Mouse (Mus musculus): ENCODE results near the gene Tmeff2. TPM values are rescaled to one million over a fixed set of nuclear protein-coding genes. Genes with fewer than 3 reads are reported as not detected.

Gene Tmeff2
- polyA plus RNA-seq, 1 experiment from 2014 or later: 87.2 TPM

DNA sequence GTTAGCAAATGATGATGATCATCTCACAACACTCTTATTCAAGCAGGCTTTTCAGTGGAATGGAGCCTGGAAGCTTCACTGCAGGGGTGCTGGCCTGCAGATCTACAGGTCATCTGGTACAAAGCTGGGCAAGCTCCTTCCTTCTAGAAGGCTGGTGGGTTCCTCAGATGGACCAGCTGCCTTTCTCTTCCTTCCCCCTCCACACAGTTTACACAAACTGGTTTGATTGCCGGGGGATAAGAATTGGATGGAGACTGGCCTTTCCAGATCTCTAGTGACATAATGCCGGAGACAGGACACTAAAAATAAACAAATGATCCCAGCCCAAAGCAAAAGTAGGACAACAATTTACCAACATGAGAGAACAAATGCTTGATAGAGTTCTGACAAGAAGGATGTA is 188.5 kb downstream of the Tmeff2 start:
- Histone ChIP-seq H3K4me3 (ENCODE audit: low read depth, low read length) (no peak overlapping the region), H3K9me3 (replicated peaks; ENCODE audit: control insufficient read depth, low read length, poor library complexity, severe bottlenecking) (no peaks in the 10 kb centered on the region), H3K4me2 (ENCODE audit: low read length) (no peak overlapping the region), H3K4me1 (ENCODE audit: control insufficient read depth, insufficient read depth, low read length) (no peaks in the 10 kb centered on the region), H3K9ac (ENCODE audit: low read depth, low read length) (no peak overlapping the region), H3K27me3 (ENCODE audit: control insufficient read depth, insufficient read depth, low read depth, low read length) (no peaks in the 10 kb centered on the region), H3K27ac (ENCODE audit: low read length) (no peak overlapping the region), H3K36me3 (ENCODE audit: control insufficient read depth, insufficient read depth, low read length) (no peaks in the 10 kb centered on the region)
- WGBS: 92% methylated on average over 2 of the region's 2 CpGs
- no peak for ATAC-seq

- Histone ChIP-seq H3K4me3 (ENCODE audit: low read depth, low read length) (no peak overlapping the region), H3K27me3 (ENCODE audit: control insufficient read depth, insufficient read depth, low read depth, low read length) (no peaks in the 10 kb centered on the region), H3K4me1 (ENCODE audit: control insufficient read depth, insufficient read depth, low read length) (no peaks in the 10 kb centered on the region), H3K9ac (ENCODE audit: low read depth, low read length) (no peak overlapping the region), H3K9me3 (replicated peaks; ENCODE audit: control insufficient read depth, low read length, poor library complexity, severe bottlenecking) (no peaks in the 10 kb centered on the region), H3K4me2 (ENCODE audit: low read length) (no peak overlapping the region), H3K27ac (ENCODE audit: low read length) (no peak overlapping the region), H3K36me3 (ENCODE audit: control insufficient read depth, insufficient read depth, low read length) (no peaks in the 10 kb centered on the region)
- ATAC-seq: no peak
- 96% methylated on average over 3 of the region's 3 CpGs for WGBS
Measured at GRCm38 (mm10) chr1:51089803-51090202, 189.4 kb downstream of the Tmeff2 start.

- no peak for ATAC-seq
- Histone ChIP-seq H3K4me2 (ENCODE audit: low read length) (no peak overlapping the region), H3K4me3 (ENCODE audit: low read depth, low read length) (no peak overlapping the region), H3K27ac (ENCODE audit: low read length) (no peak overlapping the region), H3K27me3 (ENCODE audit: control insufficient read depth, insufficient read depth, low read depth, low read length) (no peaks in the 10 kb centered on the region), H3K4me1 (ENCODE audit: control insufficient read depth, insufficient read depth, low read length) (no peaks in the 10 kb centered on the region), H3K36me3 (ENCODE audit: control insufficient read depth, insufficient read depth, low read length) (no peaks in the 10 kb centered on the region), H3K9me3 (replicated peaks; ENCODE audit: control insufficient read depth, low read length, poor library complexity, severe bottlenecking) (no peaks in the 10 kb centered on the region), H3K9ac (ENCODE audit: low read depth, low read length) (no peak overlapping the region)
- 71% methylated on average over 4 of the region's 4 CpGs for WGBS
Measured at GRCm38 (mm10) chr1:51090212-51090761, 189.8 kb downstream of the Tmeff2 start.

DNA sequence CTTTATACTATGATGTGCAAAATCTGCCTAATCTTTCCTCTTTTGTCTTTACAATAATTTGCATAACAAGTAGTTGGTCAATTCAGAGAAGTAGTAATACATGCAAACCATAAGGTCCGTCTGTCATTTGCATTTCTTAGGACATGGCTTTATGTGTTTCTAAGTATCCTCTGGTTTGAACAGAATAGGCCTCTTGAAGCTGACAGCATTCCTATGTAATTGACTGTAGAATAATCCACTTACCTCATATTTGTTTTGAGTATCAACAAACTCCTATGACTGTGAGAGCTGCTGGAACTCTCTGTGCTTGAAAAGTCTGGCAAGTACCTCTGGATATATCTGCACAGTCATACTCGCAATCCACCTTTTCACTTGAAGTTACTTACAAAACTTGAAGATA is 194.3 kb downstream of the Tmeff2 start:
- H3K27me3 ChIP-seq (ENCODE audit: control insufficient read depth, insufficient read depth, low read depth, low read length): no peaks in the 10 kb centered on the region
- no peak overlapping the region for H3K27ac ChIP-seq (ENCODE audit: low read length)
- peaks cover 7% of the 10 kb centered on the region for H3K4me1 ChIP-seq (ENCODE audit: control insufficient read depth, insufficient read depth, low read length)
- H3K4me2 ChIP-seq (ENCODE audit: low read length): no peak overlapping the region
- no peak for ATAC-seq
- WGBS: 52% methylated on average over 2 of the region's 2 CpGs
- H3K9me3 ChIP-seq (replicated peaks; ENCODE audit: control insufficient read depth, low read length, poor library complexity, severe bottlenecking): no peaks in the 10 kb centered on the region
- no peak overlapping the region for H3K4me3 ChIP-seq (ENCODE audit: low read depth, low read length)
- H3K9ac ChIP-seq (ENCODE audit: low read depth, low read length): no peak overlapping the region
- H3K36me3 ChIP-seq (ENCODE audit: control insufficient read depth, insufficient read depth, low read length): no peaks in the 10 kb centered on the region

GRCm38 (mm10) chr1:51096848-51097598 is 196.6 kb downstream of the Tmeff2 start:
- H3K9ac ChIP-seq (ENCODE audit: low read depth, low read length): no peak overlapping the region
- no peak overlapping the region for H3K4me2 ChIP-seq (ENCODE audit: low read length)
- H3K36me3 ChIP-seq (ENCODE audit: control insufficient read depth, insufficient read depth, low read length): no peaks in the 10 kb centered on the region
- H3K4me1 ChIP-seq (ENCODE audit: control insufficient read depth, insufficient read depth, low read length): peaks cover 7% of the 10 kb centered on the region
- H3K9me3 ChIP-seq (replicated peaks; ENCODE audit: control insufficient read depth, low read length, poor library complexity, severe bottlenecking): no peaks in the 10 kb centered on the region
- WGBS: 62% methylated on average over 4 of the region's 4 CpGs
- ATAC-seq: peak; percentile 77
- H3K27ac ChIP-seq (ENCODE audit: low read length): peak overlapping the region; percentile 66
- H3K27me3 ChIP-seq (ENCODE audit: control insufficient read depth, insufficient read depth, low read depth, low read length): no peaks in the 10 kb centered on the region
- no peak overlapping the region for H3K4me3 ChIP-seq (ENCODE audit: low read depth, low read length)

DNA sequence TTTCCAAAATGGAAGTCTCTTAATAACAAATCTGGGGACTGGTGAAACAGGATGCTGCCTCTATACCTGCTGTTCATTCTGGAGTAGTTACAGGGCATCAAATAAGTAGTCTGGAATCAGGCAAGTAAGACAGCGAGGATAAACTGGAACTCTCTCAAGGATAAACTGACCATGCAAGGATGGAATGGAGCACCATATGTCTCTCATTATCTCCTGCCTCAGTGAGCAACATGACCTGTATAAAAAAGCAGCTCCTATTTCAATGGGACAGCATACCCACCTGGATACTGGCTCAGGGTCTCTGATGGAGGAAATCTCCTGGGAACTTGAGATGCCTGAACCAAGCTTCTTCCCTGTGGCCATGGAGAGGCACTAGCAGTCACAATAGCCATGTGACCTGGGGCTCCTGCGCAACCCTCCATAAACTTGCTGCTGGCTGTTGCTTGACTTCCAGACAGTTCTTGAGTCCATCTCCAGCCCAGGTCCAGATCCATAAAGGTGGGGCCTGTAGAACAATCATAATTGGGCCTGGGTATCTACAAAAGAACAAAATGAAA is 200.7 kb downstream of the Tmeff2 start:
- Histone ChIP-seq H3K4me3 (ENCODE audit: low read depth, low read length) (no peak overlapping the region), H3K9ac (ENCODE audit: low read depth, low read length) (no peak overlapping the region), H3K27me3 (ENCODE audit: control insufficient read depth, insufficient read depth, low read depth, low read length) (no peaks in the 10 kb centered on the region), H3K9me3 (replicated peaks; ENCODE audit: control insufficient read depth, low read length, poor library complexity, severe bottlenecking) (no peaks in the 10 kb centered on the region), H3K4me2 (ENCODE audit: low read length) (no peak overlapping the region), H3K27ac (ENCODE audit: low read length) (no peak overlapping the region), H3K36me3 (ENCODE audit: control insufficient read depth, insufficient read depth, low read length) (no peaks in the 10 kb centered on the region), H3K4me1 (ENCODE audit: control insufficient read depth, insufficient read depth, low read length) (peaks cover 8% of the 10 kb centered on the region)
- no peak for ATAC-seq
- WGBS: 96% methylated on average over 2 of the region's 2 CpGs

GRCm38 (mm10) chr1:51104698-51105097 is 204.3 kb downstream of the Tmeff2 start:
- Histone ChIP-seq H3K4me1 (ENCODE audit: control insufficient read depth, insufficient read depth, low read length) (0 out of 2 replicates have a peak, but pooled peaks cover 4% of the 10 kb centered on the region), H3K27me3 (ENCODE audit: control insufficient read depth, insufficient read depth, low read depth, low read length) (no peaks in the 10 kb centered on the region), H3K9me3 (replicated peaks; ENCODE audit: control insufficient read depth, low read length, poor library complexity, severe bottlenecking) (no peaks in the 10 kb centered on the region), H3K9ac (ENCODE audit: low read depth, low read length) (no peak overlapping the region), H3K36me3 (ENCODE audit: control insufficient read depth, insufficient read depth, low read length) (no peaks in the 10 kb centered on the region), H3K4me3 (ENCODE audit: low read depth, low read length) (no peak overlapping the region), H3K4me2 (ENCODE audit: low read length) (no peak overlapping the region), H3K27ac (ENCODE audit: low read length) (peak overlapping the region; percentile 47; the same call in 1 of the 2 replicates)
- ATAC-seq: no peak
- WGBS: 53% methylated on average over 2 of the region's 2 CpGs

GRCm38 (mm10) chr1:51106401-51106920 is 206.0 kb downstream of the Tmeff2 start:
- Histone ChIP-seq H3K9ac (ENCODE audit: low read depth, low read length) (no peak overlapping the region), H3K27me3 (ENCODE audit: control insufficient read depth, insufficient read depth, low read depth, low read length) (no peaks in the 10 kb centered on the region), H3K4me2 (ENCODE audit: low read length) (no peak overlapping the region), H3K36me3 (ENCODE audit: control insufficient read depth, insufficient read depth, low read length) (no peaks in the 10 kb centered on the region), H3K27ac (ENCODE audit: low read length) (no peak overlapping the region), H3K4me1 (ENCODE audit: control insufficient read depth, insufficient read depth, low read length) (0 out of 2 replicates have a peak, but pooled peaks cover 4% of the 10 kb centered on the region), H3K9me3 (replicated peaks; ENCODE audit: control insufficient read depth, low read length, poor library complexity, severe bottlenecking) (no peaks in the 10 kb centered on the region), H3K4me3 (ENCODE audit: low read depth, low read length) (no peak overlapping the region)
- ATAC-seq: no peak
- WGBS: 72% methylated on average over 4 of the region's 4 CpGs

DNA sequence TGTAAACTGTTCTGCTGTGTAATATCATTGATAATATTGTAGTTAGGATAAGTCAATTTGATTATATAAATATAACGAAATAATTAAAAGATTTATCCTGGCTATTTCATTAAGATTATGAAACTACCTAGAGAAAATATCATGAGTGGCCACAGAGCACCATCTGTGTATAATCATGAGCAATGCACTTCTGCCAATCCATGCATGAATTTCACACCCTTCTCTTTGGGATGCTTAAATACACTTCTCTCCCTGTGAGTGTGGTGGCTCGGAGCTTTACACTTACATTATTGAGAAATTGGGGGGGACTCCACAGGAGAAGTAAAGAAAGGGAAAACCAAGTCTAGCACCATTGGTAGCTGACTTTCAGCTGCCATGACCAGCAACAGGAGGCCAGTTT is 206.9 kb downstream of the Tmeff2 start:
- no peaks in the 10 kb centered on the region for H3K36me3 ChIP-seq (ENCODE audit: control insufficient read depth, insufficient read depth, low read length)
- no peaks in the 10 kb centered on the region for H3K27me3 ChIP-seq (ENCODE audit: control insufficient read depth, insufficient read depth, low read depth, low read length)
- no peaks in the 10 kb centered on the region for H3K9me3 ChIP-seq (replicated peaks; ENCODE audit: control insufficient read depth, low read length, poor library complexity, severe bottlenecking)
- ATAC-seq: no peak
- WGBS: 56% methylated on average over 2 of the region's 2 CpGs
- no peak overlapping the region for H3K4me3 ChIP-seq (ENCODE audit: low read depth, low read length)
- H3K9ac ChIP-seq (ENCODE audit: low read depth, low read length): no peak overlapping the region
- 0 out of 2 replicates have a peak, but pooled peaks cover 4% of the 10 kb centered on the region for H3K4me1 ChIP-seq (ENCODE audit: control insufficient read depth, insufficient read depth, low read length)
- H3K27ac ChIP-seq (ENCODE audit: low read length): no peak overlapping the region
- no peak overlapping the region for H3K4me2 ChIP-seq (ENCODE audit: low read length)

Data from midbrain, embryonic 16.5 days (tissue).